20 mouse cellular contexts compared by ENCODE assay signal in the genomic region with DNA sequence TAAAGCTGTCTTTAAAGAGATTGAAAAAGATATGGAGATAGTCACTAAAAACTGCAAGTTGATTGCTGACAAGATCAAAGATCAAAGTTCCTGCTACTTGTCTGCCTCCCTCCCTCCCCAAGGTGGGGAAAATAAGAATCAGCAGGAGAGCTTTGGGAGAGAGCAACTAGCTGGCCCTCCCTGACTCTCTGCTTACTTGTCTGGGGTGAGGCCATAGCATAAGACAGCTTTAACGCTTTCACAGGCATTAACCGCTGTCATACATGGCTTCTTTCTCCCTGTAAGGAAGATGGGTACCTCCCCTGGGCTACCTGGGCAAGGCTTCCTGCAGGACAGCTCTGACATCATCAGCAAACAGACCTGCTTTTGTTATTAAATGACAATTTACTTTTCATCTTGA. TPM values are rescaled to one million over a fixed set of nuclear protein-coding genes. Genes with fewer than 3 reads are reported as not detected.
"Had no signal": no experiment of that assay in that cellular context is flagged by ENCODE, and none has a peak within 500 bp of the region (broad histone marks: within the 10 kb centered on the region; RNA-seq: fewer than 3 reads in every experiment).

No protein-coding gene starts in this region.

- H3K9me3 ChIP-seq: liver, embryonic 15.5 days; neural tube, embryonic 13.5 days had no signal

- H3K4me2 ChIP-seq: liver, embryonic 11.5 days; liver, embryonic 15.5 days; lung, embryonic 14.5 days; midbrain, embryonic 11.5 days; neural tube, embryonic 13.5 days had no signal

- H3K4me3 ChIP-seq: liver, embryonic 15.5 days; neural tube, embryonic 13.5 days had no signal

- DNase-seq: kidney, adult 8-10 months; kidney, postnatal 36 days; lung, postnatal 10 days; lung, postnatal 4 days; retina, postnatal 1 day; right cerebral cortex, postnatal 4 days; spleen, adult 18-20 months; thymus, adult 18-20 months; thymus, postnatal 14 days had no signal

- H3K27me3 ChIP-seq: liver, embryonic 15.5 days; neural tube, embryonic 13.5 days had no signal

- H3K9ac ChIP-seq: liver, embryonic 15.5 days; lung, embryonic 14.5 days; neural tube, embryonic 13.5 days had no signal

- H3K36me3 ChIP-seq: liver, embryonic 15.5 days; neural tube, embryonic 13.5 days had no signal

- H3K27ac ChIP-seq: liver, embryonic 15.5 days; neural tube, embryonic 13.5 days had no signal

- H3K4me1 ChIP-seq: liver, embryonic 15.5 days had no signal

RNA-seq across cellular contexts. Expression of gene Gm11096, which starts 47.4 kb away (rescaled TPM):
- total RNA-seq: layer of hippocampus, adult 18-20 months; layer of hippocampus, postnatal 10 days; left cerebral cortex, postnatal 36 days; megakaryocyte, adult 5-6 weeks had no signal
- polyA plus RNA-seq: limb, embryonic 14.5 days; liver, embryonic 11.5 days; liver, embryonic 15.5 days; lung, embryonic 14.5 days; midbrain, embryonic 11.5 days; neural tube, embryonic 13.5 days; stomach, embryonic 14.5 days had no signal
